Mouse (Mus musculus): ENCODE data around the gene Atp6v0c. TPM values are rescaled to one million over a fixed set of nuclear protein-coding genes. Genes with fewer than 3 reads are reported as not detected.

The Atp6v0c gene
- total and polyA plus RNA-seq, 3 experiments, result 58.4 to 515 (median 125) TPM

- no peak for DNase-seq (ENCODE audit: low read depth, low spot score)
- Histone ChIP-seq H3K27me3 (ENCODE audit: control insufficient read depth in 1 of 2, insufficient read depth in 2 of 2, low read length in 2 of 2) (no peaks in the 10 kb centered on the region), H3K4me3 (ENCODE audit: control insufficient read depth in 1 of 2, insufficient read depth in 1 of 2, low read depth in 2 of 2, low read length in 2 of 2) (no peak overlapping the region), H3K27ac (ENCODE audit: control insufficient read depth, low read depth, low read length) (no peak overlapping the region), H3K9ac (ENCODE audit: control insufficient read depth, low read depth, low read length, poor library complexity, severe bottlenecking) (no peak overlapping the region), H3K4me1 (ENCODE audit: control insufficient read depth in 1 of 2, insufficient read depth in 2 of 2, low read length in 2 of 2) (peaks cover 0 to 7% of the 10 kb centered on the region in 2 experiments; a peak in 1 of 4 replicates), H3K9me3 (replicated peaks; ENCODE audit: insufficient read depth, low read length) (no peaks in the 10 kb centered on the region), H3K79me2 (ENCODE audit: control insufficient read depth, insufficient read depth, low read length, poor library complexity) (no peaks in the 10 kb centered on the region), H3K36me3 (ENCODE audit: control insufficient read depth in 1 of 2, insufficient read depth in 2 of 2, low read length in 2 of 2) (peaks cover 0 to 7% of the 10 kb centered on the region in 2 experiments; a peak in 2 of 4 replicates)
- TF ChIP-seq HCFC1 (IDR thresholded peaks at IDR 0.05; ENCODE audit: low read depth, low read length) (no peak), MXI1 (IDR thresholded peaks at IDR 0.05; ENCODE audit: low read depth, low read length) (no peak), E2F4 (IDR thresholded peaks at IDR 0.05; ENCODE audit: borderline replicate concordance, low read depth, low read length) (no peak), POLR2A (IDR thresholded peaks at IDR 0.05; ENCODE audit: control insufficient read depth in 1 of 2, insufficient read depth in 1 of 2, low read depth in 1 of 2, low read length in 2 of 2, poor library complexity in 1 of 2) (no peak), SIN3A (IDR thresholded peaks at IDR 0.05; ENCODE audit: low read length) (no peak), USF1 (IDR thresholded peaks at IDR 0.05; ENCODE audit: low read depth, low read length) (no peak), SMC3 (IDR thresholded peaks at IDR 0.05; ENCODE audit: low read depth, low read length) (no peak), USF2 (IDR thresholded peaks at IDR 0.05; ENCODE audit: borderline replicate concordance in 1 of 2, insufficient read depth in 1 of 2, low read depth in 1 of 2, low read length in 2 of 2) (no peak), TBP (IDR thresholded peaks at IDR 0.05; ENCODE audit: low read depth, low read length) (no peak), TAL1 (IDR thresholded peaks at IDR 0.05; ENCODE audit: low read length) (no peak), MAX (IDR thresholded peaks at IDR 0.05; ENCODE audit: low read length) (no peak)
Observed at GRCm38 (mm10) chr17:24154463-24154862, 15.0 kb downstream of the Atp6v0c start.

- peaks cover 0 to 7% of the 10 kb centered on the region in 2 experiments; a peak in 1 of 4 replicates for H3K4me1 ChIP-seq (ENCODE audit: control insufficient read depth in 1 of 2, insufficient read depth in 2 of 2, low read length in 2 of 2)
- peak overlapping the region; percentile 40 for H3K27ac ChIP-seq (ENCODE audit: control insufficient read depth, low read depth, low read length)
- H3K36me3 ChIP-seq (ENCODE audit: control insufficient read depth in 1 of 2, insufficient read depth in 2 of 2, low read length in 2 of 2), result peaks cover 0 to 7% of the 10 kb centered on the region in 2 experiments; a peak in 2 of 4 replicates
- H3K4me3 ChIP-seq (ENCODE audit: control insufficient read depth in 1 of 2, insufficient read depth in 1 of 2, low read depth in 2 of 2, low read length in 2 of 2), result peak overlapping the region; percentile 60 to 71
- H3K9ac ChIP-seq (ENCODE audit: control insufficient read depth, low read depth, low read length, poor library complexity, severe bottlenecking), result peak overlapping the region; percentile 67
- H3K9me3 ChIP-seq (replicated peaks; ENCODE audit: insufficient read depth, low read length), result no peaks in the 10 kb centered on the region
- no peaks in the 10 kb centered on the region for H3K79me2 ChIP-seq (ENCODE audit: control insufficient read depth, insufficient read depth, low read length, poor library complexity)
- no peaks in the 10 kb centered on the region for H3K27me3 ChIP-seq (ENCODE audit: control insufficient read depth in 1 of 2, insufficient read depth in 2 of 2, low read length in 2 of 2)
- peak; percentile 94 for DNase-seq (ENCODE audit: low read depth, low spot score)
- no peak for TF ChIP-seq POLR2AphosphoS5 (IDR thresholded peaks at IDR 0.05; ENCODE audit: borderline replicate concordance, low read depth, low read length)
- TF ChIP-seq KAT2A (conservative IDR thresholded peaks at IDR 0.05; ENCODE audit: low read depth, low read length), result no peak
- peak; percentile 77; the same call in 1 of the 2 replicates for TF ChIP-seq MAZ (IDR thresholded peaks at IDR 0.05; ENCODE audit: low read depth, low read length)
- TF ChIP-seq CTCF (IDR thresholded peaks at IDR 0.05 in 2 of 3, conservative IDR thresholded peaks at IDR 0.05 in 1 of 3; ENCODE audit: control insufficient read depth in 1 of 3, insufficient read depth in 1 of 3, low read depth in 2 of 3, low read length in 3 of 3, poor library complexity in 1 of 3, severe bottlenecking in 1 of 3), result peak; percentile 79 to 98 (median 87)
- TF ChIP-seq ZMIZ1 (IDR thresholded peaks at IDR 0.05; ENCODE audit: low read depth, low read length), result 0 out of 2 replicates have a peak, but pooled peaks have one; percentile 25
- TF ChIP-seq BHLHE40 (IDR thresholded peaks at IDR 0.05; ENCODE audit: borderline replicate concordance, low read depth, low read length), result peak; percentile 37; the same call in 1 of the 2 replicates
- TF ChIP-seq SIN3A (IDR thresholded peaks at IDR 0.05; ENCODE audit: low read length), result peak; percentile 88
- no peak for TF ChIP-seq ELF1 (IDR thresholded peaks at IDR 0.05; ENCODE audit: low read depth, low read length)
- peak; percentile 65; the same call in 1 of the 2 replicates for TF ChIP-seq MAX (IDR thresholded peaks at IDR 0.05; ENCODE audit: low read length)
- TF ChIP-seq USF2 (IDR thresholded peaks at IDR 0.05; ENCODE audit: borderline replicate concordance in 1 of 2, insufficient read depth in 1 of 2, low read depth in 1 of 2, low read length in 2 of 2), result no peak
- peak; percentile 93 for TF ChIP-seq SMC3 (IDR thresholded peaks at IDR 0.05; ENCODE audit: low read depth, low read length)
- TF ChIP-seq NELFE (IDR thresholded peaks at IDR 0.05; ENCODE audit: low read depth, low read length), result no peak; the same call in 1 of the 2 replicates
- TF ChIP-seq RAD21 (IDR thresholded peaks at IDR 0.05; ENCODE audit: low read depth, low read length), result peak; percentile 70
- TF ChIP-seq ZC3H11A (IDR thresholded peaks at IDR 0.05; ENCODE audit: low read depth, low read length), result peak; percentile 75
- no peak for TF ChIP-seq MAFK (IDR thresholded peaks at IDR 0.05; ENCODE audit: borderline replicate concordance, low read depth, low read length)
- TF ChIP-seq RCOR1 (IDR thresholded peaks at IDR 0.05; ENCODE audit: low read depth, low read length), result no peak
- peak; percentile 56 for TF ChIP-seq ZNF384 (IDR thresholded peaks at IDR 0.05; ENCODE audit: low read depth, low read length)
- TF ChIP-seq CHD2 (IDR thresholded peaks at IDR 0.05; ENCODE audit: low read length), result no peak
- TF ChIP-seq MYB (IDR thresholded peaks at IDR 0.05; ENCODE audit: low read depth, low read length), result no peak
- TF ChIP-seq POLR2A (IDR thresholded peaks at IDR 0.05; ENCODE audit: control insufficient read depth in 1 of 2, insufficient read depth in 1 of 2, low read depth in 1 of 2, low read length in 2 of 2, poor library complexity in 1 of 2), result peak in 1 of 2 experiments; percentile 35; a peak in 1 of 4 replicates
- 0 out of 2 replicates have a peak, but pooled peaks have one; percentile 40 for TF ChIP-seq GABPA (IDR thresholded peaks at IDR 0.05; ENCODE audit: low read depth, low read length)
- TF ChIP-seq ZKSCAN1 (IDR thresholded peaks at IDR 0.05; ENCODE audit: low read depth, low read length), result no peak
- TF ChIP-seq MXI1 (IDR thresholded peaks at IDR 0.05; ENCODE audit: low read depth, low read length), result peak; percentile 66
- TF ChIP-seq UBTF (IDR thresholded peaks at IDR 0.05; ENCODE audit: borderline replicate concordance, insufficient read depth, low read depth, low read length), result no peak
Observed at GRCm38 (mm10) chr17:24151890-24152563, 17.5 kb downstream of the Atp6v0c start.

All from MEL (cell line).